Mouse (Mus musculus) neural tube, embryonic 10.5 days (tissue): Measurements from ENCODE around the gene Hba-x.
"Not testable (repeated sequence)": the region's sequence is repeated elsewhere in the genome, so short reads cannot be mapped to it uniquely, and the experiment has no call there.

ENCODE experiments used
- DNase-seq: peaks from one replicate; pipeline ENCODE4 v3.0.0-alpha.2; 2017; ENCODE audit warnings: low spot score; ENCODE audit errors: extremely low spot score

Hba-x gene

DNA sequence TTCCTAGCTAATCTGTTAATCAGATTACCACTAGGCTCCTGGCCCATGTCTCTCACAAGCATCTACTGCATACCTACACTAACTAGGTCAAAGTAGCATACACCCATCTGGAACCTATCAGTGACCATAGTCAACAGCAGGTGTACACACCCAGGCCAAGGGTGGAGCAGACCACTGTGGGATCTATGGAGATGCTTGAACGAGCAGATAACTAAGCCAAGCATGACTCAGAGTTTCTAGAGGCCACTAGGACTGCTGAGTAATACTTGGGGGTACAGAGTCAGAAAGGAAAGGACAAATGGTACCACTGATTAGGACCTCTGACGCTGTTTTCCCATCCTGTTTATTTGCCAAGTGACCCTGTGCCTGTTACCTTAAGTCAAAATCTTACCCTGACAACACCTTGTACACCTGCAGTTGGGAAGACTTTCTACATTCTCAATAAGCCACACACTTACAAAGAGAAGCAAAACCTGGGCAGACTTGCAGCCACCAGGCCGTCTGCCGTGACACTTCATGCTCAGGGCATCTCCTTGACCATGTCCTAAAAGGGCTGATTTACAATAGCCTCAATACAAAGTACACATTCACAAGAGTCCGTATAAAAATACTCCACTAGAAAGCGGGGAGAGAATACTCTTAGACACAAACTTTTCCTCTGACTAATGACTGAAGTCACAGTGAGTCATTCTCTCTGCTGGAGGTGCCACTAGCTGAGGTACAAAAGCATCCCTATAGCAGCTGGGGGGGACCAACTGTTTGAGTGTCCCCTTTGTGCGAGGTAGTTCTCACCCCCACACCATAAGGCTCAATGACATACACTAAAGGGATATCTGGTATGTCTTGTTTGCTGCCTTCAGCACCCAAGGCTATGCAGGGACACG is 25.1 kb upstream of the Hba-x start:
- DNase-seq = no peak

DNA sequence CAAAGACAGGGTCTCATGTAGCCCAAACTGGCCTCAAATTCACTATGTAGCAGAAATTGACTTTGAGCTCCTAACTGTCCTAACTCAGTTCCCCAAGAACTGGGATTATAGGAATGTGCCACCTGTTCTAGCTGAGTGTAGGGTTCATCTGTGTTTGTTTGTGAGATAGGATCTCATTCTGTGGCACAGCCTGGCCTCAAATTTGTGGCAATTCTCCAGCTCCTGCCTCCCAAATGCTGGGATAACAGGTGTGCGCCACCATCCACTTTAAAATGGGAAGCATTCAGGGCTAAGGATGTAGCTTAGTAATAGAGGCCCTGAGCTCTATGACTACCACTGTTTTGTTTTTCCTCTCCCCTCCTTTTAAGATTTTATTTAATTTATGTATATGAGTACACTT is 23.1 kb upstream of the Hba-x start:
- DNase-seq = no peak

DNA sequence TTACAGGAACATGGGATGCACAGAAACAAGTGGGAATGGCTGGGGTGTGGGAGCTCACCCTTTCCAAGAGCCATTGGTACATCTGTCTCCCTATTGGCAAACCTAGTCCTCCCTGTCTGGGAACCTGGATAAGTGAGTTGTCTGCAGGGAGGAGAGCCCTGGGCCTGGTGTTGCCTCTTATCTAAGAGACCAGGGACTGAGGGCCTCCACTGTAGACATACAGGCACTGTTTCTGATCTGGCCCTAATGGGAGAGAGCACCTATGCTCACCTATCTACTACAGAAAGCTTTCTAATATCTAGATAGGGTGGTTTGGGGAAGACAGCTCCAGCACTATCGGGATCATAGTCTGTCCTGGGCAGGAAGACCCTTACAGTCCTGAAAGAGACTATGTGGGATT is 20.1 kb upstream of the Hba-x start:
- DNase-seq = no peak

DNA sequence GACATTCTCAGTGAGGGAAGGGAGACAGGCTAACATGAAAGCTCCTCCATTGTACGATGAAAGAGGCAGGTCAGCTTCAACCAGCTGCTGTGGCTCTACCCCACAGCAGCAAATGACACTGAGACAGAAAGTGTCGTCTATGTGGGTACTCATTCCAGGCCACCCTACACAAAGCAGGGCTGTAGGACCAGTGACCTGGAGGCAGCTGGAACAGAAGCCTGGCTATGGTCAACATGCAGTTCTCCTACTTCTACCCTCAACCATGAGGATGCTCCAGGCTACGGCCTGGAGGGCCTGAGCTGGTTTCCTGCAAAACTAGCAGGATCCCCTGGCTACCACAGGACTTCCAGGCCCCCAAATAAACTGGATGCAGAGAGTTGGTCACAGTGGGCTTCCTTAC is 19.6 kb upstream of the Hba-x start:
- DNase-seq = no peak

DNA sequence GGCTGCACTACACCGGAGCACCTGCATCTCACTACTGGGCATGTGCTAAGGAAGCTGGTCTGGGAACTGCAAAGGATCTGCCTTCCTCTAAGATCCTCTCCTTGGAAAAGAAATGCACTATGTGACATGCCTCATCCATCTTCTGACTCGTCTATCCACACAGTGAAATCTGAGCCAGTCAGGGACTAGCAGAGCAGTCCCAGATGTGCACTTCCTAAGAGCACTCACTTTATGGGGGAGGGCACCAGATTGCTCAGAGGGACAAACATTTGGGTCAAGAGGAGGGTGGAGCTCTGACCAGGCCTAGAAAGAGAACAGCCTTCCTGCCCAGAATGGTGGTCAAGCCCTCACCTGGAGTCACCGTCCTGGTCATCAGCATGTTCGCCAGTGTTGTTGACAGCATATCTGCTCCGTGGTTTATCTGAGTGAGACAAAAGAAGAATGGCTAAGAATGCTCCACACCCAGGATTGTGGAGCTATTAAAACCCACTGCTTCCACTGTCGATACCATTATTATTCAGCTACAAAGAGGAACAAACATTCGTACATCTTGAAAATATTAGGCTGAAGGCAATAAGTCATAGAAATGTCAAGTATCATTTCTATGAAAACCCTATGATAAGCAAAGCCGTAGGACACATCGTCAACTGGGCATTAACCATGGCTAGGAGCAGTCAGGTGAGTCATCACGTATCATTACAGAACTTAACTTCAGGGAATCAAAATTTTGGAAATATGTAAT is 13.4 kb upstream of the Hba-x start:
- DNase-seq = peak; percentile 30

DNA sequence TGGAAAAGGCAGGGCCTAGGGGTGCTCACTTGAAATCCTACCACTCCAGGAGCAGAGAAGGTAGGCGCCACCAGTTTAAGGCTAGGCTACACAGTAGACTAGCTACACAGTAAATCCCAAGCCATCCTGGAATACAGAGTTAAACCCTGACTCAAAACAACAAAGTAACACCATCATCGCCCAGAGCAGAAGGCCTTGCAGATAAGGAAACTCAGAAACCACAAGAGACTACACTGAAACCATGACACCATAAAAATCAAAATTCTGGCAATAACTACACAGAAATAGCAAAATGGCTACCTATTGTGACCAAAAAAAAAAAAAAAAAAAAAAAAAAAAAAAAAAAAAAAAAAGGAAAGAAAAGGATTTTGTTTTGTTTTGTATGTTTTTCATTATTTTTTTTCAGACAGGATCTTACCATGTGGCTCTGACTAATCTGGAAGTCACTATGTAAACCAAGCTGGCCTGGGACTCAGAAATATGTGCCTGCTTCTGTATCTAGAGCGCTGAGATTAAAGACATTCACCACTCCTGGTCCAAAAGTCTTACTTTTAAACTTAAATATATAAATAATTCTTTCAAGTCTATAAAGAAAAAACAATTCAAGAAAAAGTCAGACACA is 11.0 kb upstream of the Hba-x start:
- no peak for DNase-seq

DNA sequence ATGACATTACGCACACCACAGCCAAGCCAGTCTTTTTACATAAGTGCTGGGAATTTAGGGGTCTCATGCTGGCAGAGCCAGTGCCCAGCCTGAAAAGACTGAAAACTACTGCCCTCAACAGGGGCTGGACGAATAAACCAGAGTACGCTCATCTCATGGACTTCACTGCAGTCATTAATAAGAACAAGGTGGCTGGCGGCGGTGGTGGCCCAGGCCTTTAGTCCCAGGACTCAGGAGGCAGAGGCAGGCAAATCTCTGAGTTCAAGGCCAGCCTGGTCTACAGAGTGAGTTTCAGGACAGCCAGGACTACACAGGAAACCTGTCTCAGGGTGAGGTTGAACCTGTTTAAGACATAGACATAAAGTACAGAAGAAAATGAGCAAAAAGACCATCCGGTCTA is 10.0 kb upstream of the Hba-x start:
- DNase-seq = no peak

DNA sequence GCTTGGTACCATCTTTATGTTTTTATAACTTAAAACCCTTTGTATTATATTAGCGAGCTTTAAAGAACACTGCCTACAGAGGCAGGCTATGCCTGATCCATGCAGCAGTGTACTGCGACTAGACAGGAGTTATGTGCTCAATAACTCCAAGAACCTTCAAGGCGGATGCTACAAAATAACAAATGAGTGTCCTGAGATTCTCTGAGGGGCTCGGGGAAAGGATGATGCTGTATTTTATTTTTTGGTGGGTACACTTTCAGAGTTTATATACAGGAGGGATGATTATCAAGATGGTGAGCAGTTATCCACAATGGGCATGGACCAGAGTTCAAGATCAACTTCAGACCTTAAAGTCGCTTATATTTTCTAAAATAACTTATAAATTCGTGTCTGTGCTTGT is 9.4 kb upstream of the Hba-x start:
- DNase-seq = no peak

DNA sequence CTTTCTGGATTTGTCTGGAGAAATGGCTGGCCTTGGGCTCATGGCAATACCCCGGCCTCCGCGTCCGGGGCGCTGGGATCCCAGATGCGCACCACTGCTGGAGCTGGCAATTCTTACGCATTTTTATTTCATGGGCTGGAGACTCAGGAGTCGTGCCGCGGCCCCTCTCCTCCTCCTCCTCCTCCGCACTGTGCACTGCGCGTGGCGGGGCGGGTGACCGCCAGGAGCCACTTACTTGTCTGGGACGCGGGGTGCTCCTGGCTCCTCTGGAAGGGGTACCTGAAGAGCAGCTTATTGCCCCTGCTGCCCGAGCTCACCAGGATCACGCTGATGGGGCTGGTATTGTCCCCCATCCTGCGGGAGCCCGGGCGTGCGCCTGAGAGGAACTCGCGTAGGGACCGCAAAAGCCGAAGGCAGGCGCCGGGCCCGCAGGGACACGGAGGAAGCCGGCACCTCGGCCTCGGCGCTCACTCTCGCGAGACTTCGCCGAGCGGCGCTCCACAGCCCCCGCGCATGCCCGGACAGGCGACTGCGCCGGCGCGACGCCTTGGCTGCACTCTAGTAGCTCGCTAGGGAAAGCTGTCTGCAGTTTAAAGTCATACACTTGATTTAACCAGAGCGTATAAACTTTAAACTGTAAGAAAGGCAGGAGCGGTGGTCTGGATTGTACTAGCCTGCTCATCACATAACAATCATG is 8.9 kb upstream of the Hba-x start, which contains the start of gene Nprl3:
Gene Nprl3, minus strand, starts transcription at position 520 of the 697 bp plus-strand sequence.
- peak; percentile 96 for DNase-seq

DNA sequence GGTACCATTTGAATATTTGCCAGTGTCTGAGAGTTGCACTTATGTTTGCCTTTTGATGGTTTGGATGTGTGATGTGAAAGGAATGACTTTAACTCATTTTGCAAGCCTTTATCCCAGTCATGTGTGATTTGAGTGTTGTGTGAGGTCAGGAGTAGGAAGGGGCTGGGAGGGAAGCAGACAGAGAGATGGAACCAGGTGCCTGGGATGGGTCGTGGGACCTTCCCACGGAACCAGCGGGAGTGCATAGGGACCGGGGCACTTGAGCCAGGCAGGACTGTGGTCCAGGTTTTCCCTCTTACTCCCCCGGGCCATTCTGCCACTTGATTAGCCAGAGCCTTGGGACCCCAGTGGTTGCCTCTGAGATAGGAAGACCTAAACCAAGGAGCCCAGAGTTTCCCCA is 8.2 kb upstream of the Hba-x start:
- no peak for DNase-seq

DNA sequence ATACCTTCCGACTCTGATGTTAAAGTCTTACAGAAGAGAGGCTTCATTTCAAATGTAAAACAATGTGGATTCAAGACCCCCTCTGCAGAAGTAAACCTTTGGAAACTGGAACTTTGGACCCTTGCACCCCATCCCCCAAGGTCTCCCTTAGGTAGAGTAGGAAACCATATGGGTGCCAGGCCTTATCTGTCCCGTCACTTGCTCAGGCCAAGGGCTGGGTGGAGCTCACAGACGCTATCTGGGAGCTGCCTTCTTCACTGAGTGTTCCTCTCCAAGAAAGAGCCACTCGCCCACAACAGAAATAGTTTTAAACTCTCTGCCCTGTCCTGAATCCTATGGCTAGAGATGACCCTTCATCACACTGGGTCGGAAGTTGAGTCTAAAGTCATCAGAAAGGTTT is 7.2 kb upstream of the Hba-x start:
- DNase-seq = no peak

DNA sequence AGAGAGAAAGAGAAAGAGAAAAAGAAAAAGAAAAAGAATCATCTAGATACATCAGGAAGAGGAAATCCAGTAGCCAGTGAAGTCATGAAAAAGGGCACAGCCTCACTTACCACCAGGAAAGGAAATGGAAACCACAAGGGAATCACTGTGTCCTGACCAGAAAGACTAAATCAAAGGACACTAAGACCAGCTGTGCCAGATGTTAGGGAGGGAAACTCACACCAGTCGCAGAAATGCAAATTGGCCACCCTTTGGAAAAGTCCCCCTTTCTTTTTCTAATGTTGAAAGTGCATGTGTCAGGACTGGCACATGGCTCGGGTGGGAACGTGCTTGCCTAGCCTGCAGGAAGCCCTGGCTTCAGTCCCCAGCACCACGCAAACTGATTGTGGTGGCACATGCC is 5.0 kb upstream of the Hba-x start:
- DNase-seq = no peak

DNA sequence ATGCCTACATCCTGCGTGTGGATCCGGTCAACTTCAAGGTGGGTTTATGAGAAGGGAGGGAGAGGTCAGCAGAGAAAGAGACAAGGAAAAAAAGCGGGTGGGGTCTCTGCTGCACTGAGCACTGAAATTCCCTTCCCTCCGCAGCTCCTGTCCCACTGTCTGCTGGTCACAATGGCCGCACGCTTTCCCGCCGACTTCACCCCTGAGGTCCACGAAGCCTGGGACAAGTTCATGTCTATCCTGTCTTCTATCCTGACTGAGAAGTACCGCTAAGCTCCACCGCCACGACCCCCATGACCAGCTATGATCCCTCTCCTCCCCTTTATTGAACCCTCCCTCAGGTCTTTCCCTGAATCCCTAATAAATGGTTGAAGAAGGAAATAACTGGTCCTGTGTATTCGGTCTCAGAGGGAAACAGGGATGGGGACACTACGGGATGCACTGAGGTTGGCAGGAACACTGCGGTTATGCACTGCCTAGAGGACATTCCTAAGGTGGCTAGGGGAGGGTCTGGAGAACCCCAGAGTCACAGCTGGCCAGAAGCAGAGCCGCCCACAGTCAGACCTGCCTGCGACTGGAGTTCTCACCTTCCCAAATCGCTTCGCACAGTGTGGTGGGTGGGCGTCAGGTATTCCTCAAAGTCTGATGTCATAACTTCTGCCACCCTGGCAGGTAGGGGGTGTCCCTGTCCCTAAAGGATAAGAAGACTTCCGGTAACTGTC is 1.7 kb downstream of the Hba-x start:
- DNase-seq = no peak

DNA sequence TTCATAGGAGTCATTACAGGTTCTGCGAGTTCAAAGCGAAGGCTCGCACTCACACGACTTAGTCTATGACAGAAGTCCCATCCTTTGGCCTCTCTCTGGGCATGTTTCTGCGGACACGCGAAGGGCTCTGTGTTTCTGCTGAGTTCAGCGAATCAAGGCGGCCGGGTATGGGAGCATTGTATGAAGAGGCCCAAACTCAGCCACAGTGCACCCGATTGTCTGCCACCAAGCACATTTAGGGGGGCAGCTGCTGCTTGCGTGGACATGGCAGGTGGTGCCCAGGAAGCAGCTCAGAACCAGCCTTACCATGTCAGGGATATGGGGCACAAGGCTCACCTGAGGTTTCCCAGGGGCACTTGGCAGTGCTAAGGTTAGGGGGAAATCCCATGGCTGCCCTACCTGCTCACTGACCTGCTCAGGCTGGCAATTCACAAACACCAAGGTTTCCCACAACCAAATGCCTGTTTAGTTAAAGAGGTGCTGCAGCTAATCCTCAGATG is 2.3 kb downstream of the Hba-x start:
- no peak for DNase-seq

DNA sequence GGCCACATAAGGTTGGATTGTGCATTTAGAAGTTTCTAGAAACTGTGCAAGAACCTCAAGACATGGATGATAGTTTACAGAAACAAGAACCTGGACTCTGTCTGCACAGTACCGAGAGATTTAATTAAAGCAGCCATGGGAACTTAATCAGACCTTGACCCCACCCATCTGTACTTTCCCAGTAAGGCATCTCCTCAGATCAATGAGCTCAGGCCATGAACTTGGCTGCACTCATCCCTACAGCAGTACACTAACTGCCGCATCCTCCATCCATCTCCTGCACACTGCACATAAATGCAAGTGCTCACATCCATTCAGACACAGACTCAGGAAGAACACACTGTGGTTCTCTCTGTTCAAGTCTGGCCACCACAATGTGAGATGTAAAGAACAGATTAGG is 4.4 kb downstream of the Hba-x start:
- DNase-seq = no peak

DNA sequence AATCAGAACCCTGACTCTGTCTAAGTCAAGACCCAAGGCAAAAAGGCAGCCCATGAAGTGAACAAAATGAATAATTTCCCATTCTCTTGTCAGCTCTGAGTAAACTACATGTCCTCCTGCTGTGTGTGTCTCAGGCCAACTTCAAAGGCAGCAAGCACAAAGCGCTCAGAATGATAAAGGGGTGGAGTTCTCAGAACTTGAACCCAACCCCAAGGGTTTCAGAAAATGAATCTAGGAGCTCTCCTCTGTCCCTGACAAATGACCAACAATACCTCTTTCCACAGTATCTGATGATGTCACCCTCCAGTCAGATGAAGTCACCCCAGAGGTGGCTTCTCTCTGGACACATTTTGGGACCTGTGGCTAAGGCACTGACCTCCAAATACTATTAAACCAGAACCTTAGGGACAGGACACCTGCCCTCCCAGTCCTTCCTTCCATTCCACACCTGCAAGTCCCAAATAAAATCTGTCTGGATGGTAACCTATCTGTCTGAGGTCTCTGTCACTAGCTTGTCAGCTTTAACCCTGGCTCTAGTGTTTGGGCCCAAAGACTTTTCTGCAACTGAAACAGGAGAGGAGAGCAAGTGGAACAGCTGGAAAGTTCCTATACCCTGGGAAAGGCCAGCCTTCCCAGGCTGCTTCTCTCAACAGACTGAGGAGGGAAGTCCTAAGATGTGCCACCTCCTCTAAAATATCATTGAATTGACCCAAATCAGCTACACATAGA is 5.4 kb downstream of the Hba-x start:
- DNase-seq = no peak

DNA sequence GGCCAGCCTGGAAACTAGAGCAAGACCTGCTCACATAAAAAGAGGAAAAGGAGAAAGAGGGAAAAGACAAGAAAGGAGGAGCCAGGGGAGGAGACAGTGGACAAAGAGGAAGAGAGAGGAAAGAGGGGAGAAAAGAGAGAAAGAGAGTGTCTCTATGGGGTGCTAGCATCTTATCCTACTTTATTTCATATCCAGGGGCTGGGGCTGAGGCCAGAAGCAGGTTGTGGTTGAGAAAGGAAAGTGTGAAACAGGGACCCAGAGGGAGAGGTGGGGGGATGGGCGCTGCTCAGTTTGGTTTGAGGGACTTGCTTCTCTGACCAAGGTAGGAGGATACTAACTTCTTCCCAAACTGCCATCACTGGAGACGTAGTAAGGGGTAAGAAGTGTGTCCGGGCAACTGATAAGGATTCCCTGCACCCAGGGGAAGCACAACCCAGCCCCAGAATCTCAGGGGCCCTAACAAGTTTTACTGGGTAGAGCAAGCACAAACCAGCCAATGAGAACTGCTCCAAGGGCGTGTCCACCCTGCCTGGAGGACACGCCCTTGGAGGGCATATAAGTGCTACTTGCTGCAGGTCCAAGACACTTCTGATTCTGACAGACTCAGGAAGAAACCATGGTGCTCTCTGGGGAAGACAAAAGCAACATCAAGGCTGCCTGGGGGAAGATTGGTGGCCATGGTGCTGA is 7.0 kb downstream of the Hba-x start, which contains the start of gene Hba-a1:
Gene Hba-a1, plus strand, starts transcription at position 421 of the 687 bp plus-strand sequence.
- not testable (repeated sequence) for DNase-seq

DNA sequence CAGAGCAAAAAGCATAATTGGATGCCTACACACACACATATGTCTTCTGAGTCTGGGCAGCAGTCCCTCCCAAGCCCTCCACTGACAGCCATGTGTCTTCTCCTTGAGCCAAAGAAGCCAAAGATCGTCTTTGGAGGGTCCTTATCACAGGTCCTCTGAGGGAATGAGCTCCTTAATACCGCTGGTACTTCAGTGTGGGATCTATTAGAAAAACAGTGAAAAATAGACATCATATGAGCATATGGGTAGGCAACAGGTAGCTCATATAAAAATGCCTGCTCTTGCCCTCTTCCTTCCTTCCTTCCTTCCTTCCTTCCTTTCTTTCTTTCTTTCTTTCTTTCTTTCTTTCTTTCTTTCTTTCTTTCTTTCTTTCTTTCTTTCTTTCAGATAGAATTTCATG is 8.4 kb downstream of the Hba-x start:
- not testable (repeated sequence) for DNase-seq

DNA sequence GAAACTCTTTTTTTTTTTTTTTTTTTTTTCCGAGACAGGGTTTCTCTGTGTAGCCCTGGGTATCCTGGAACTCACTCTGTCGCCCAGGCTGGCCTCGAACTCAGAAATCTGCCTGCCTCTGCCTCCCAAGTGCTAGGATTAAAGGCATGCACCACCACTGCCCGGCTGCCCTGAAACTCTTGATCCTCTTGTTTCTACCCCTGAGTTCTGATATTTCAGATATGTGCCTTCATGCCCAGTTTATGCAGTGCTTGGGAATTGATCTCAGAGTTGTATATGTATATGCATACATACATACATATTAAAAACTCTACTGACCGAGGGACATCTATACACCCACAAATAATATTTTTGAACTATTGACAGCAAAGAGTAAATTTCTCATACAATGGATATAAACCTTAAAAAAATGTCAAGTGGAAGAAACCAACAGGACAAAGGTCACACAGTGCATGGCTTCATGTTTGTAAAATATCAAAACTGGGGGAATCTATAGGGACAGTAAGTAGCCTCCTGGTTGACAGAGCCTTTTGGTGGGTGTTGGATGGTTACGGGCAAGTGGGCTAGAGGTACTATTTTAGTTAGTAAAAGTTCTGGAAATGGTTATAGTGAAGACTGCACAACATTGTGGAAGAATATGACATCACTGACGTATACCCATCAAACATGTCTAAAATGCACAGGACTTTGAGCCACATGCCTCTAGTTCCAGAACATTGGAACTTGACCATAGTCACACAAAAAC is 9.0 kb downstream of the Hba-x start:
- DNase-seq = no peak
